Mouse (Mus musculus) erythroblast, embryonic 14.5 days (primary cell): Measurements from ENCODE around the gene Crybb2. TPM values are rescaled to one million over a fixed set of nuclear protein-coding genes. Genes with fewer than 3 reads are reported as not detected.
"Not testable (repeated sequence)": the region's sequence is repeated elsewhere in the genome, so short reads cannot be mapped to it uniquely, and the experiment has no call there.

Source experiments
- H3K27me3 ChIP-seq: 2 replicates; pipeline ENCODE4 v1.6.1; 2012; ENCODE audit warnings: inconsistent platforms; ENCODE audit not compliant: control insufficient read depth
- H3K36me3 ChIP-seq: 2 replicates; pipeline ENCODE4 v1.6.1; 2012; ENCODE audit warnings: mild to moderate bottlenecking, inconsistent platforms; ENCODE audit not compliant: control insufficient read depth
- H3K4me1 ChIP-seq: 2 replicates; pipeline ENCODE4 v1.6.1; 2012; ENCODE audit warnings: inconsistent platforms; ENCODE audit not compliant: control insufficient read depth
- H3K4me3 ChIP-seq: replicated peaks from 2 replicates; pipeline ENCODE3; 2012; ENCODE audit warnings: moderate library complexity, mild to moderate bottlenecking, inconsistent platforms
- H3K9me3 ChIP-seq: 2 replicates; pipeline ENCODE4 v1.6.1; 2012; ENCODE audit warnings: low read length, inconsistent platforms, mixed read lengths; ENCODE audit not compliant: control insufficient read depth
- GATA1 ChIP-seq: IDR thresholded peaks from 2 replicates; pipeline ENCODE4 v1.6.1; 2012; ENCODE audit warnings: low read length, inconsistent platforms, mixed read lengths
- TAL1 ChIP-seq: IDR thresholded peaks from 3 replicates; pipeline ENCODE4 v1.6.1; 2012; ENCODE audit warnings: low read length, inconsistent platforms, mixed read lengths
- polyA plus RNA-seq: library from polyadenylated mRNA; stranded (reverse); fragments of >175 nt; gene quantifications from 2 replicates; pipeline ENCODE4 v1.2.3, GENCODE M21; 2012

The Crybb2 gene
- not detected in 2 replicates for polyA plus RNA-seq

- Histone ChIP-seq H3K36me3 (no peaks in the 10 kb centered on the region), H3K27me3 (no peaks in the 10 kb centered on the region), H3K4me3 (no peak within 1 kb of the TSS), H3K9me3 (no peaks in the 10 kb centered on the region), H3K4me1 (no peaks in the 10 kb centered on the region)
- TF ChIP-seq TAL1 (no peak), GATA1 (no peak)
Observed at GRCm38 (mm10) chr5:113070017-113070416, at the start of gene Crybb2. Crybb2 (minus strand) TSS chr5:113070117.

GRCm38 (mm10) chr5:113119291-113119690, 49.4 kb upstream of the Crybb2 start:
- Histone ChIP-seq H3K9me3 (no peaks in the 10 kb centered on the region), H3K36me3 (no peaks in the 10 kb centered on the region; the same call in 1 of the 2 replicates), H3K4me3 (peak overlapping the region; percentile 49), H3K4me1 (peaks cover 53% of the 10 kb centered on the region), H3K27me3 (no peaks in the 10 kb centered on the region)
- TF ChIP-seq GATA1 = no peak
- TF ChIP-seq TAL1 = no peak

GRCm38 (mm10) chr5:113118695-113119094, 48.8 kb upstream of the Crybb2 start:
- peak overlapping the region; percentile 49 for H3K4me3 ChIP-seq
- no peaks in the 10 kb centered on the region for H3K27me3 ChIP-seq
- H3K36me3 ChIP-seq = no peaks in the 10 kb centered on the region; the same call in 1 of the 2 replicates
- peaks cover 59% of the 10 kb centered on the region for H3K4me1 ChIP-seq
- no peak for TF ChIP-seq GATA1
- no peak for TF ChIP-seq TAL1
- H3K9me3 ChIP-seq = no peaks in the 10 kb centered on the region

GRCm38 (mm10) chr5:113117361-113117760, 47.4 kb upstream of the Crybb2 start:
- no peaks in the 10 kb centered on the region for H3K9me3 ChIP-seq
- no peak for TF ChIP-seq GATA1
- TF ChIP-seq TAL1 = no peak
- H3K4me1 ChIP-seq = peaks cover 69% of the 10 kb centered on the region
- no peaks in the 10 kb centered on the region; the same call in 1 of the 2 replicates for H3K36me3 ChIP-seq
- H3K4me3 ChIP-seq = no peak overlapping the region
- no peaks in the 10 kb centered on the region for H3K27me3 ChIP-seq

- no peak for TF ChIP-seq GATA1
- no peak for TF ChIP-seq TAL1
- no peaks in the 10 kb centered on the region for H3K27me3 ChIP-seq
- H3K4me3 ChIP-seq = no peak overlapping the region
- no peaks in the 10 kb centered on the region for H3K9me3 ChIP-seq
- no peaks in the 10 kb centered on the region; the same call in 1 of the 2 replicates for H3K36me3 ChIP-seq
- H3K4me1 ChIP-seq = peaks cover 72% of the 10 kb centered on the region
Observed at GRCm38 (mm10) chr5:113115896-113116295, 46.0 kb upstream of the Crybb2 start.

GRCm38 (mm10) chr5:113114264-113115225, 44.6 kb upstream of the Crybb2 start:
- Histone ChIP-seq H3K4me1 (peaks cover 67% of the 10 kb centered on the region), H3K9me3 (no peaks in the 10 kb centered on the region), H3K36me3 (no peaks in the 10 kb centered on the region; the same call in 1 of the 2 replicates), H3K27me3 (no peaks in the 10 kb centered on the region), H3K4me3 (no peak overlapping the region)
- TF ChIP-seq GATA1 = no peak
- no peak for TF ChIP-seq TAL1

- no peaks in the 10 kb centered on the region for H3K27me3 ChIP-seq
- no peaks in the 10 kb centered on the region; the same call in 1 of the 2 replicates for H3K36me3 ChIP-seq
- no peaks in the 10 kb centered on the region for H3K9me3 ChIP-seq
- no peak for TF ChIP-seq GATA1
- no peak overlapping the region for H3K4me3 ChIP-seq
- peaks cover 59% of the 10 kb centered on the region for H3K4me1 ChIP-seq
Observed at GRCm38 (mm10) chr5:113113120-113113519, 43.2 kb upstream of the Crybb2 start.

GRCm38 (mm10) chr5:113111336-113111735, 41.4 kb upstream of the Crybb2 start:
- H3K4me3 ChIP-seq = no peak overlapping the region
- H3K9me3 ChIP-seq = no peaks in the 10 kb centered on the region
- TF ChIP-seq TAL1 (no peak), GATA1 (no peak)
- no peaks in the 10 kb centered on the region; the same call in 1 of the 2 replicates for H3K36me3 ChIP-seq
- no peaks in the 10 kb centered on the region for H3K27me3 ChIP-seq
- H3K4me1 ChIP-seq = peaks cover 60% of the 10 kb centered on the region

GRCm38 (mm10) chr5:113110929-113111328, 41.0 kb upstream of the Crybb2 start:
- Histone ChIP-seq H3K27me3 (no peaks in the 10 kb centered on the region), H3K4me1 (peaks cover 57% of the 10 kb centered on the region), H3K9me3 (no peaks in the 10 kb centered on the region), H3K4me3 (no peak overlapping the region), H3K36me3 (no peaks in the 10 kb centered on the region; the same call in 1 of the 2 replicates)
- TF ChIP-seq TAL1 = no peak
- no peak for TF ChIP-seq GATA1

GRCm38 (mm10) chr5:113109651-113110050, 39.7 kb upstream of the Crybb2 start:
- not testable (repeated sequence) for H3K27me3 ChIP-seq, H3K9me3 ChIP-seq, H3K4me3 ChIP-seq, H3K36me3 ChIP-seq
- peaks cover 45% of the 10 kb centered on the region for H3K4me1 ChIP-seq
